Mouse (Mus musculus): ENCODE measurements around the gene Mdga1.

Mdga1 gene

GRCm38 (mm10) chr17:29920089-29920488 is 49.8 kb downstream of the Mdga1 start:
- no peak for DNase-seq (ENCODE audit: inconsistent ontology term)

GRCm38 (mm10) chr17:29919552-29919920 is 50.4 kb downstream of the Mdga1 start:
- DNase-seq (ENCODE audit: inconsistent ontology term): no peak

GRCm38 (mm10) chr17:29918791-29919551 is 50.9 kb downstream of the Mdga1 start:
- no peak for DNase-seq (ENCODE audit: inconsistent ontology term)

- no peak for DNase-seq (ENCODE audit: inconsistent ontology term)
These were observed 52.9 kb downstream of the Mdga1 start for GRCm38 (mm10) chr17:29916968-29917367.

GRCm38 (mm10) chr17:29915820-29916219 is 54.1 kb downstream of the Mdga1 start:
- no peak for DNase-seq (ENCODE audit: inconsistent ontology term)

- no peak for DNase-seq (ENCODE audit: inconsistent ontology term)
These were observed 56.5 kb downstream of the Mdga1 start for GRCm38 (mm10) chr17:29913301-29913965.

- no peak for DNase-seq (ENCODE audit: inconsistent ontology term)
These were observed 57.2 kb downstream of the Mdga1 start for GRCm38 (mm10) chr17:29912733-29913132.

- no peak for DNase-seq (ENCODE audit: inconsistent ontology term)
These were observed 60.9 kb downstream of the Mdga1 start for GRCm38 (mm10) chr17:29909031-29909430.

- DNase-seq (ENCODE audit: inconsistent ontology term): no peak
These were observed 65.2 kb downstream of the Mdga1 start for GRCm38 (mm10) chr17:29904694-29905093.

GRCm38 (mm10) chr17:29902406-29903155 is 67.3 kb downstream of the Mdga1 start:
- peak; percentile 47 for DNase-seq (ENCODE audit: inconsistent ontology term)

GRCm38 (mm10) chr17:29900289-29900688 is 69.6 kb downstream of the Mdga1 start:
- no peak for DNase-seq (ENCODE audit: inconsistent ontology term)

- no peak for DNase-seq (ENCODE audit: inconsistent ontology term)
These were observed 73.5 kb downstream of the Mdga1 start for GRCm38 (mm10) chr17:29896181-29897054.

- DNase-seq (ENCODE audit: inconsistent ontology term): no peak
These were observed 74.3 kb downstream of the Mdga1 start for GRCm38 (mm10) chr17:29895566-29895965.

- no peak for DNase-seq (ENCODE audit: inconsistent ontology term)
These were observed 74.9 kb downstream of the Mdga1 start for GRCm38 (mm10) chr17:29894965-29895364.

GRCm38 (mm10) chr17:29890451-29891110 is 79.3 kb downstream of the Mdga1 start:
- no peak for DNase-seq (ENCODE audit: inconsistent ontology term)

- DNase-seq (ENCODE audit: inconsistent ontology term): peak; percentile 78
These were observed 80.6 kb downstream of the Mdga1 start for GRCm38 (mm10) chr17:29888981-29889980.

- peak; percentile 83 for DNase-seq (ENCODE audit: inconsistent ontology term)
These were observed 81.7 kb downstream of the Mdga1 start for GRCm38 (mm10) chr17:29887881-29888826.

GRCm38 (mm10) chr17:29887271-29887880 is 82.5 kb downstream of the Mdga1 start:
- DNase-seq (ENCODE audit: inconsistent ontology term): no peak
